Mouse (Mus musculus) neural tube, embryonic 12.5 days (tissue): ENCODE measurements at regions not wholly inside any gene's neighbourhood (a gene's known extent, or its start where the extent isn't known, plus 50 kb on each side); places are given as distances from the start of the nearest gene placed in this dataset.
"Not testable (repeated sequence)": the region's sequence is repeated elsewhere in the genome, so short reads cannot be mapped to it uniquely, and the experiment has no call there.

Experiments
- ATAC-seq: fragments of 200-750 bp; cut with Nextera tagmentation; 2 replicates; pipeline ENCODE4 v1.8.0; 2017; ENCODE audit warnings: low read depth, mild to moderate bottlenecking, moderate TSS enrichment, moderate library complexity; ENCODE audit not compliant: low FRiP score
- H3K27ac ChIP-seq: fragments of 300-500 bp; sonication (generic); 2 replicates; pipeline ENCODE4 v1.5.1; 2016
- H3K27me3 ChIP-seq: fragments of 300-500 bp; sonication (generic); replicated peaks from 2 replicates; pipeline ENCODE4 v1.6.1; 2016; ENCODE audit warnings: mild to moderate bottlenecking
- H3K36me3 ChIP-seq: fragments of 300-500 bp; sonication (generic); 2 replicates; pipeline ENCODE4 v1.6.1; 2016; ENCODE audit warnings: mild to moderate bottlenecking
- H3K4me1 ChIP-seq: fragments of 300-500 bp; sonication (generic); 2 replicates; pipeline ENCODE4 v1.6.1; 2016
- H3K4me2 ChIP-seq: fragments of 300-500 bp; sonication (generic); replicated peaks from 2 replicates; pipeline ENCODE4 v1.6.1; 2016; ENCODE audit warnings: mild to moderate bottlenecking
- H3K4me3 ChIP-seq: fragments of 300-500 bp; sonication (generic); 2 replicates; pipeline ENCODE4 v1.5.1; 2016
- H3K9ac ChIP-seq: fragments of 300-500 bp; sonication (generic); 2 replicates; pipeline ENCODE4 v1.6.1; 2016; ENCODE audit warnings: mild to moderate bottlenecking
- H3K9me3 ChIP-seq: fragments of 300-500 bp; sonication (generic); 2 replicates; pipeline ENCODE4 v1.6.1; 2016; ENCODE audit warnings: mild to moderate bottlenecking
- WGBS: fragments of 180-500 bp; shearing (Covaris S2); methylation state at CpG from one replicate; pipeline ENCODE4 v1.1.7; 2016; 5-methylcytosine and 5-hydroxymethylcytosine counted together

- H3K9ac ChIP-seq = no peak overlapping the region
- H3K36me3 ChIP-seq = no peaks in the 10 kb centered on the region
- H3K4me1 ChIP-seq = peaks cover 8% of the 10 kb centered on the region
- no peak overlapping the region for H3K4me3 ChIP-seq
- H3K9me3 ChIP-seq = no peaks in the 10 kb centered on the region
- H3K27ac ChIP-seq = no peak overlapping the region
- H3K4me2 ChIP-seq = no peak overlapping the region
- H3K27me3 ChIP-seq = no peaks in the 10 kb centered on the region
- no peak for ATAC-seq
Observed at GRCm38 (mm10) chr2:63706643-63707042, 391.2 kb downstream of the Fign start.

GRCm38 (mm10) chr2:63706183-63706582, 391.7 kb downstream of the Fign start:
- H3K36me3 ChIP-seq = no peaks in the 10 kb centered on the region
- no peak overlapping the region for H3K4me3 ChIP-seq
- H3K4me1 ChIP-seq = peaks cover 8% of the 10 kb centered on the region
- no peak overlapping the region for H3K9ac ChIP-seq
- no peaks in the 10 kb centered on the region for H3K27me3 ChIP-seq
- no peaks in the 10 kb centered on the region for H3K9me3 ChIP-seq
- H3K27ac ChIP-seq = no peak overlapping the region
- WGBS = 45% methylated on average over 3 of the region's 3 CpGs
- ATAC-seq = no peak
- no peak overlapping the region for H3K4me2 ChIP-seq

GRCm38 (mm10) chr2:63702333-63703096, 395.3 kb downstream of the Fign start:
- under 1% methylated on average over 20 of the region's 22 CpGs for WGBS
- peak overlapping the region; percentile 73 for H3K4me2 ChIP-seq
- H3K9me3 ChIP-seq = no peaks in the 10 kb centered on the region
- peak overlapping the region; percentile 27 for H3K4me3 ChIP-seq
- H3K9ac ChIP-seq = peak overlapping the region; percentile 40
- no peaks in the 10 kb centered on the region for H3K36me3 ChIP-seq
- peaks cover 8% of the 10 kb centered on the region for H3K4me1 ChIP-seq
- no peaks in the 10 kb centered on the region for H3K27me3 ChIP-seq
- peak; percentile 97 for ATAC-seq
- no peak overlapping the region for H3K27ac ChIP-seq

GRCm38 (mm10) chr2:63701861-63702260, 396.0 kb downstream of the Fign start:
- 11% methylated on average over 13 of the region's 13 CpGs for WGBS
- no peaks in the 10 kb centered on the region for H3K36me3 ChIP-seq
- peak overlapping the region; percentile 73 for H3K4me2 ChIP-seq
- H3K4me1 ChIP-seq = peaks cover 8% of the 10 kb centered on the region
- H3K4me3 ChIP-seq = peak overlapping the region; percentile 27
- no peak for ATAC-seq
- H3K9ac ChIP-seq = no peak overlapping the region
- no peaks in the 10 kb centered on the region for H3K9me3 ChIP-seq
- H3K27ac ChIP-seq = no peak overlapping the region
- no peaks in the 10 kb centered on the region for H3K27me3 ChIP-seq

GRCm38 (mm10) chr2:63700255-63700654, 397.6 kb downstream of the Fign start:
- no peaks in the 10 kb centered on the region for H3K27me3 ChIP-seq
- H3K4me3 ChIP-seq = no peak overlapping the region
- H3K9me3 ChIP-seq = no peaks in the 10 kb centered on the region
- 14% methylated on average over 3 of the region's 3 CpGs for WGBS
- H3K27ac ChIP-seq = no peak overlapping the region
- no peak overlapping the region for H3K9ac ChIP-seq
- peaks cover 8% of the 10 kb centered on the region for H3K4me1 ChIP-seq
- H3K4me2 ChIP-seq = no peak overlapping the region
- H3K36me3 ChIP-seq = no peaks in the 10 kb centered on the region
- no peak for ATAC-seq

GRCm38 (mm10) chr2:63669700-63670099, 428.1 kb downstream of the Fign start:
- Histone ChIP-seq H3K9ac (no peak overlapping the region), H3K4me3 (no peak overlapping the region), H3K36me3 (no peaks in the 10 kb centered on the region), H3K9me3 (no peaks in the 10 kb centered on the region), H3K27me3 (no peaks in the 10 kb centered on the region), H3K4me1 (peaks cover 3% of the 10 kb centered on the region; the same call in 1 of the 2 replicates), H3K4me2 (no peak overlapping the region), H3K27ac (no peak overlapping the region)
- ATAC-seq = peak; percentile 89
- WGBS = 41% methylated on average over 3 of the region's 3 CpGs

GRCm38 (mm10) chr2:63668784-63669183, 429.1 kb downstream of the Fign start:
- Histone ChIP-seq H3K27ac (no peak overlapping the region), H3K36me3 (no peaks in the 10 kb centered on the region), H3K4me2 (no peak overlapping the region), H3K9me3 (no peaks in the 10 kb centered on the region), H3K4me1 (peaks cover 3% of the 10 kb centered on the region; the same call in 1 of the 2 replicates), H3K9ac (no peak overlapping the region), H3K4me3 (no peak overlapping the region), H3K27me3 (no peaks in the 10 kb centered on the region)
- no peak for ATAC-seq
- WGBS = 71% methylated on average over 7 of the region's 7 CpGs

- not testable (repeated sequence) for ATAC-seq, H3K4me1 ChIP-seq, H3K36me3 ChIP-seq, H3K27me3 ChIP-seq, H3K9me3 ChIP-seq, H3K27ac ChIP-seq, H3K4me2 ChIP-seq, H3K9ac ChIP-seq, H3K4me3 ChIP-seq
- 94% methylated on average over 2 of the region's 2 CpGs for WGBS
Observed at GRCm38 (mm10) chr2:63659947-63660346, 437.9 kb downstream of the Fign start.
